Mouse (Mus musculus) embryonic facial prominence, embryonic 13.5 days (tissue): Measurements from ENCODE around the gene Sstr3. TPM values are rescaled to one million over a fixed set of nuclear protein-coding genes. Genes with fewer than 3 reads are reported as not detected.

Experiments
- ATAC-seq: fragments of 200-750 bp; cut with Nextera tagmentation; 2 replicates; pipeline ENCODE4 v1.8.0; 2017; ENCODE audit warnings: low read depth; ENCODE audit not compliant: insufficient number of reproducible peaks, insufficient read depth, low FRiP score, low TSS enrichment
- H3K27ac ChIP-seq: fragments of 300-500 bp; sonication (generic); 2 replicates; pipeline ENCODE4 v1.5.1; 2015; ENCODE audit warnings: moderate library complexity, mild to moderate bottlenecking, inconsistent platforms
- H3K27me3 ChIP-seq: fragments of 300-500 bp; sonication (generic); 2 replicates; pipeline ENCODE4 v1.6.1; 2015; ENCODE audit warnings: mild to moderate bottlenecking, inconsistent platforms
- H3K36me3 ChIP-seq: fragments of 300-500 bp; sonication (generic); 2 replicates; pipeline ENCODE4 v1.6.1; 2015; ENCODE audit warnings: mild to moderate bottlenecking, inconsistent platforms
- H3K4me1 ChIP-seq: fragments of 300-500 bp; sonication (generic); 2 replicates; pipeline ENCODE4 v1.6.1; 2015; ENCODE audit warnings: inconsistent platforms
- H3K4me2 ChIP-seq: fragments of 300-500 bp; sonication (generic); 2 replicates; pipeline ENCODE4 v1.6.1; 2015; ENCODE audit warnings: moderate library complexity, mild to moderate bottlenecking, inconsistent platforms
- H3K4me3 ChIP-seq: fragments of 300-500 bp; sonication (generic); 2 replicates; pipeline ENCODE4 v1.5.1; 2015; ENCODE audit warnings: mild to moderate bottlenecking, inconsistent platforms
- H3K9ac ChIP-seq: fragments of 300-500 bp; sonication (generic); 2 replicates; pipeline ENCODE4 v1.6.1; 2015; ENCODE audit warnings: mild to moderate bottlenecking, inconsistent platforms
- H3K9me3 ChIP-seq: fragments of 300-500 bp; sonication (generic); 2 replicates; pipeline ENCODE4 v1.6.1; 2016; ENCODE audit warnings: inconsistent platforms
- WGBS: fragments of 180-500 bp; shearing (Covaris S2); methylation state at CpG from one replicate; pipeline ENCODE4 v1.1.7; 2015; ENCODE audit warnings: mixed read lengths; 5-methylcytosine and 5-hydroxymethylcytosine counted together
- polyA plus RNA-seq: library from polyadenylated mRNA; unstranded; fragments of >200 nt; fragmentation: Nextera tagmentation; extraction: Ambion mirVana; gene quantifications from 2 replicates; pipeline ENCODE4 v1.2.1, GENCODE M21; 2015

Sstr3 gene
- polyA plus RNA-seq, 1 experiment from 2014 or later: not detected

GRCm38 (mm10) chr15:78489906-78490305 is 54.6 kb downstream of the Sstr3 start:
- Histone ChIP-seq H3K27ac (no peak overlapping the region), H3K4me3 (no peak overlapping the region), H3K36me3 (no peaks in the 10 kb centered on the region), H3K4me2 (no peak overlapping the region), H3K9ac (no peak overlapping the region), H3K9me3 (no peaks in the 10 kb centered on the region), H3K27me3 (peaks cover 4% of the 10 kb centered on the region), H3K4me1 (peaks cover 7% of the 10 kb centered on the region)
- WGBS: 42% methylated on average over 8 of the region's 8 CpGs
- no peak for ATAC-seq

- no peaks in the 10 kb centered on the region for H3K36me3 ChIP-seq
- no peak overlapping the region for H3K27ac ChIP-seq
- no peak overlapping the region for H3K9ac ChIP-seq
- H3K4me3 ChIP-seq: no peak overlapping the region
- peaks cover 7% of the 10 kb centered on the region for H3K4me1 ChIP-seq
- no peaks in the 10 kb centered on the region for H3K9me3 ChIP-seq
- 85% methylated on average over 3 of the region's 3 CpGs for WGBS
- peaks cover 4% of the 10 kb centered on the region for H3K27me3 ChIP-seq
- no peak for ATAC-seq
- no peak overlapping the region for H3K4me2 ChIP-seq
Observed at GRCm38 (mm10) chr15:78489248-78489647, 55.2 kb downstream of the Sstr3 start.

GRCm38 (mm10) chr15:78487066-78487465 is 57.4 kb downstream of the Sstr3 start:
- peaks cover 7% of the 10 kb centered on the region for H3K4me1 ChIP-seq
- no peak overlapping the region for H3K27ac ChIP-seq
- H3K27me3 ChIP-seq: peaks cover 4% of the 10 kb centered on the region
- no peak overlapping the region for H3K4me3 ChIP-seq
- H3K36me3 ChIP-seq: no peaks in the 10 kb centered on the region
- H3K9me3 ChIP-seq: no peaks in the 10 kb centered on the region
- no peak for ATAC-seq
- no peak overlapping the region for H3K4me2 ChIP-seq
- H3K9ac ChIP-seq: no peak overlapping the region
- WGBS: 61% methylated on average over 4 of the region's 4 CpGs

Other genes with a start within 250 kb of the Sstr3 start
- 0.23 and 0.70 TPM in 2 replicates for gene Csf2rb2, start 239.0 kb downstream of the Sstr3 start, polyA plus RNA-seq
- 1.6 and 1.9 TPM in 2 replicates for gene Csf2rb, start 218.9 kb downstream of the Sstr3 start, polyA plus RNA-seq
- gene Tex33, start 148.8 kb downstream of the Sstr3 start, polyA plus RNA-seq: not detected in 2 replicates
- gene Tst, start 138.8 kb downstream of the Sstr3 start, polyA plus RNA-seq: 22.6 and 25.9 TPM in 2 replicates
- gene Mpst, start 138.3 kb downstream of the Sstr3 start, polyA plus RNA-seq: 2.6 and 2.8 TPM in 2 replicates
- 49.5 and 50.6 TPM in 2 replicates for gene Kctd17, start 116.1 kb downstream of the Sstr3 start, polyA plus RNA-seq
- gene Tmprss6, start 76.1 kb downstream of the Sstr3 start, polyA plus RNA-seq: 0.53 and 1.5 TPM in 2 replicates
- 0.28 and 0.30 TPM in 2 replicates for gene Il2rb, start 49.4 kb downstream of the Sstr3 start, polyA plus RNA-seq
- gene C1qtnf6, start 13.3 kb downstream of the Sstr3 start, polyA plus RNA-seq: 38.6 and 41.2 TPM in 2 replicates
- 13.3 and 13.4 TPM in 2 replicates for gene Rac2, start 28.1 kb upstream of the Sstr3 start, polyA plus RNA-seq
- 8.5 and 10.1 TPM in 2 replicates for gene Cyth4, start 52.4 kb upstream of the Sstr3 start, polyA plus RNA-seq
- 0.06 TPM in 1 of 2 replicates, not detected in the other for gene Elfn2, start 174.1 kb upstream of the Sstr3 start, polyA plus RNA-seq
- gene Mfng, start 228.8 kb upstream of the Sstr3 start, polyA plus RNA-seq: 16.1 and 18.8 TPM in 2 replicates